Mouse (Mus musculus): ENCODE measurements at regions not wholly inside any gene's neighbourhood (a gene's known extent, or its start where the extent isn't known, plus 50 kb on each side); places are given as distances from the start of the nearest gene placed in this dataset.
"Not testable (repeated sequence)": the region's sequence is repeated elsewhere in the genome, so short reads cannot be mapped to it uniquely, and the experiment has no call there.

GRCm38 (mm10) chr14:15087061-15087460 lies 283.8 kb downstream of the Nek10 start:
- Histone ChIP-seq H3K4me3 (ENCODE audit: low read depth, low read length) (no peak overlapping the region), H3K4me2 (replicated peaks; ENCODE audit: low read depth, low read length) (no peak overlapping the region), H3K9ac (replicated peaks; ENCODE audit: low read depth) (no peak overlapping the region), H3K27ac (ENCODE audit: low read length) (no peak overlapping the region), H3K27me3 (replicated peaks; ENCODE audit: insufficient read depth, low read length) (no peaks in the 10 kb centered on the region), H3K36me3 (ENCODE audit: insufficient read depth, low read length) (no peaks in the 10 kb centered on the region), H3K9me3 (ENCODE audit: low read length) (no peaks in the 10 kb centered on the region), H3K4me1 (ENCODE audit: insufficient read depth, low read depth, low read length) (no peaks in the 10 kb centered on the region)
- 62% methylated on average over 5 of the region's 5 CpGs for WGBS
- no peak for TF ChIP-seq EP300 (IDR thresholded peaks at IDR 0.05)
- no peak for TF ChIP-seq CTCF (IDR thresholded peaks at IDR 0.05)
- ATAC-seq: no peak
- DNase-seq (ENCODE audit: low spot score): no peak

GRCm38 (mm10) chr14:15096865-15097264 lies 293.6 kb downstream of the Nek10 start:
- ATAC-seq (no peak), DNase-seq (ENCODE audit: low spot score) (no peak)
- no peaks in the 10 kb centered on the region for H3K27me3 ChIP-seq (replicated peaks; ENCODE audit: insufficient read depth, low read length)
- H3K4me3 ChIP-seq (ENCODE audit: low read depth, low read length): no peak overlapping the region
- H3K9me3 ChIP-seq (ENCODE audit: low read length): no peaks in the 10 kb centered on the region
- H3K27ac ChIP-seq (ENCODE audit: low read length): no peak overlapping the region
- no peak overlapping the region for H3K9ac ChIP-seq (replicated peaks; ENCODE audit: low read depth)
- H3K4me2 ChIP-seq (replicated peaks; ENCODE audit: low read depth, low read length): no peak overlapping the region
- TF ChIP-seq CTCF (IDR thresholded peaks at IDR 0.05): no peak
- no peak for TF ChIP-seq EP300 (IDR thresholded peaks at IDR 0.05)
- H3K36me3 ChIP-seq (ENCODE audit: insufficient read depth, low read length): no peaks in the 10 kb centered on the region
- H3K4me1 ChIP-seq (ENCODE audit: insufficient read depth, low read depth, low read length): no peaks in the 10 kb centered on the region
- WGBS: 10% methylated on average over 1 of the region's 1 CpGs

GRCm38 (mm10) chr14:15099909-15100308 lies 296.7 kb downstream of the Nek10 start:
- DNase-seq (ENCODE audit: low spot score) (no peak), ATAC-seq (no peak)
- no peak overlapping the region for H3K9ac ChIP-seq (replicated peaks; ENCODE audit: low read depth)

GRCm38 (mm10) chr14:15107795-15108321 lies 304.6 kb downstream of the Nek10 start:
- no peaks in the 10 kb centered on the region for H3K9me3 ChIP-seq (ENCODE audit: low read length)
- H3K9ac ChIP-seq (replicated peaks; ENCODE audit: low read depth): no peak overlapping the region
- no peak for ATAC-seq
- no peaks in the 10 kb centered on the region for H3K27me3 ChIP-seq (replicated peaks; ENCODE audit: insufficient read depth, low read length)
- DNase-seq (ENCODE audit: low spot score): no peak
- H3K36me3 ChIP-seq (ENCODE audit: insufficient read depth, low read length): no peaks in the 10 kb centered on the region
- H3K4me2 ChIP-seq (replicated peaks; ENCODE audit: low read depth, low read length): no peak overlapping the region
- no peak overlapping the region for H3K27ac ChIP-seq (ENCODE audit: low read length)
- 71% methylated on average over 2 of the region's 2 CpGs for WGBS
- H3K4me3 ChIP-seq (ENCODE audit: low read depth, low read length): no peak overlapping the region
- no peak for TF ChIP-seq EP300 (IDR thresholded peaks at IDR 0.05)
- no peak for TF ChIP-seq CTCF (IDR thresholded peaks at IDR 0.05)
- H3K4me1 ChIP-seq (ENCODE audit: insufficient read depth, low read depth, low read length): no peaks in the 10 kb centered on the region

More at GRCm38 (mm10) chr14:15099909-15100308, 296.7 kb downstream of the Nek10 start:
- H3K4me3 ChIP-seq (ENCODE audit: low read depth, low read length): no peak overlapping the region
- no peaks in the 10 kb centered on the region for H3K27me3 ChIP-seq (replicated peaks; ENCODE audit: insufficient read depth, low read length)
- no peak overlapping the region for H3K4me2 ChIP-seq (replicated peaks; ENCODE audit: low read depth, low read length)
- H3K9me3 ChIP-seq (ENCODE audit: low read length): no peaks in the 10 kb centered on the region
- H3K36me3 ChIP-seq (ENCODE audit: insufficient read depth, low read length): no peaks in the 10 kb centered on the region
- TF ChIP-seq EP300 (IDR thresholded peaks at IDR 0.05) (no peak), CTCF (IDR thresholded peaks at IDR 0.05) (no peak)
- H3K27ac ChIP-seq (ENCODE audit: low read length): no peak overlapping the region
- no peaks in the 10 kb centered on the region for H3K4me1 ChIP-seq (ENCODE audit: insufficient read depth, low read depth, low read length)

GRCm38 (mm10) chr14:15119745-15120144 lies 316.5 kb downstream of the Nek10 start:
- Histone ChIP-seq H3K4me3 (ENCODE audit: low read depth, low read length) (no peak overlapping the region), H3K4me2 (replicated peaks; ENCODE audit: low read depth, low read length) (no peak overlapping the region), H3K4me1 (ENCODE audit: insufficient read depth, low read depth, low read length) (no peaks in the 10 kb centered on the region), H3K36me3 (ENCODE audit: insufficient read depth, low read length) (no peaks in the 10 kb centered on the region), H3K27ac (ENCODE audit: low read length) (no peak overlapping the region), H3K9ac (replicated peaks; ENCODE audit: low read depth) (no peak overlapping the region), H3K27me3 (replicated peaks; ENCODE audit: insufficient read depth, low read length) (no peaks in the 10 kb centered on the region), H3K9me3 (ENCODE audit: low read length) (no peaks in the 10 kb centered on the region)
- TF ChIP-seq CTCF (IDR thresholded peaks at IDR 0.05) (no peak), EP300 (IDR thresholded peaks at IDR 0.05) (no peak)
- DNase-seq (ENCODE audit: low spot score) (no peak), ATAC-seq (no peak)
- WGBS: 24% methylated on average over 2 of the region's 2 CpGs

- 66% methylated on average over 3 of the region's 3 CpGs for WGBS
- no peak overlapping the region for H3K4me2 ChIP-seq (replicated peaks; ENCODE audit: low read depth, low read length)
- ATAC-seq: no peak
Measured at GRCm38 (mm10) chr14:15128157-15128556, 310.6 kb downstream of the Lrrc3b start.

GRCm38 (mm10) chr14:15140871-15141270 lies 297.9 kb downstream of the Lrrc3b start:
- H3K4me1 ChIP-seq (ENCODE audit: insufficient read depth, low read depth, low read length); H3K27ac ChIP-seq (ENCODE audit: low read length); H3K9me3 ChIP-seq (ENCODE audit: low read length); H3K4me2 ChIP-seq (replicated peaks; ENCODE audit: low read depth, low read length); H3K4me3 ChIP-seq (ENCODE audit: low read depth, low read length); ATAC-seq; H3K27me3 ChIP-seq (replicated peaks; ENCODE audit: insufficient read depth, low read length); H3K9ac ChIP-seq (replicated peaks; ENCODE audit: low read depth); H3K36me3 ChIP-seq (ENCODE audit: insufficient read depth, low read length); DNase-seq (ENCODE audit: low spot score): not testable (repeated sequence)
- WGBS: 80% methylated on average over 1 of the region's 1 CpGs

More at GRCm38 (mm10) chr14:15128157-15128556, 310.6 kb downstream of the Lrrc3b start:
- H3K4me1 ChIP-seq (ENCODE audit: insufficient read depth, low read depth, low read length): no peaks in the 10 kb centered on the region
- H3K9me3 ChIP-seq (ENCODE audit: low read length): no peaks in the 10 kb centered on the region
- no peak overlapping the region for H3K27ac ChIP-seq (ENCODE audit: low read length)
- no peak overlapping the region for H3K9ac ChIP-seq (replicated peaks; ENCODE audit: low read depth)
- H3K36me3 ChIP-seq (ENCODE audit: insufficient read depth, low read length): no peaks in the 10 kb centered on the region
- no peak overlapping the region for H3K4me3 ChIP-seq (ENCODE audit: low read depth, low read length)
- no peaks in the 10 kb centered on the region for H3K27me3 ChIP-seq (replicated peaks; ENCODE audit: insufficient read depth, low read length)
- no peak for DNase-seq (ENCODE audit: low spot score)
- no peak for TF ChIP-seq CTCF (IDR thresholded peaks at IDR 0.05)

Measured in lung, postnatal 0 days (tissue).